Mouse (Mus musculus): ENCODE results near the gene Rev3l.
"Not testable (repeated sequence)": the region's sequence is repeated elsewhere in the genome, so short reads cannot be mapped to it uniquely, and the experiment has no call there.

Rev3l gene

GRCm38 (mm10) chr10:39773940-39774726 lies 42.2 kb downstream of the Rev3l start:
- in situ Hi-C loops (cut with MboI; ENCODE audit: low pct_unique_long_range_greater_than_20kb in 1 of 2, low sequenced_read_pairs in 2 of 2, unreplicated experiment in 1 of 2) = no loop called here

GRCm38 (mm10) chr10:39776927-39777326 lies 45.0 kb downstream of the Rev3l start:
- in situ Hi-C loops (cut with MboI; ENCODE audit: low pct_unique_long_range_greater_than_20kb in 1 of 2, low sequenced_read_pairs in 2 of 2, unreplicated experiment in 1 of 2) = no loop called here

GRCm38 (mm10) chr10:39778305-39778704 lies 46.4 kb downstream of the Rev3l start:
- in situ Hi-C loops (cut with MboI; ENCODE audit: low pct_unique_long_range_greater_than_20kb in 1 of 2, low sequenced_read_pairs in 2 of 2, unreplicated experiment in 1 of 2) = no loop called here

GRCm38 (mm10) chr10:39785241-39785640 lies 53.3 kb downstream of the Rev3l start:
- in situ Hi-C loops (cut with MboI; ENCODE audit: low pct_unique_long_range_greater_than_20kb in 1 of 2, low sequenced_read_pairs in 2 of 2, unreplicated experiment in 1 of 2) = no loop called here

GRCm38 (mm10) chr10:39793295-39793694 lies 61.4 kb downstream of the Rev3l start:
- in situ Hi-C loops (cut with MboI; ENCODE audit: low pct_unique_long_range_greater_than_20kb in 1 of 2, low sequenced_read_pairs in 2 of 2, unreplicated experiment in 1 of 2) = no loop called here

- in situ Hi-C loops (cut with MboI; ENCODE audit: low pct_unique_long_range_greater_than_20kb in 1 of 2, low sequenced_read_pairs in 2 of 2, unreplicated experiment in 1 of 2) = no loop called here
These were observed 79.6 kb downstream of the Rev3l start for GRCm38 (mm10) chr10:39811507-39811906.

DNA sequence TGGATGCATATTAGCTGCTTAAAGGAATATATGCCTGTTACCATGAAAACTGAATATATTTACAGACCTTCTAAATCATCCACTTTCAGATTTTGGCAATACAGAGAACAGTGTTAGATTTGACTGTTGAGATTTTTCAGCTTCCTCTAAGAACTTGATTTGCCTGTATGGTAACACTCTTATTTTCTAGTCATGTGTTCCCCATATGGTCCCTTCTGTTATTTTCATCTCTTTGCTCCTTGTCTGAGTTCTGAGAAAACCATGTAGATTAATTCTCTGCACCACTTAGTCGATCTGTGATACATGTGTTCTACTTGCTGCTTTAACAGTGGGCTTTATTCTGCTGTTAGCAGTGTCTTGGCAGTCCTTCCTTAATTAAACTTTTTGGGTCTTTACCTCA lies 110.7 kb downstream of the Rev3l start:
- in situ Hi-C loops (cut with MboI; ENCODE audit: low pct_unique_long_range_greater_than_20kb in 1 of 2, low sequenced_read_pairs in 2 of 2, unreplicated experiment in 1 of 2) = loop anchor here in 1 of 2 experiments (5.0 kb wide), 1 partner anchor 95 kb away; no protein-coding TSS in a partner anchor

- in situ Hi-C loops (cut with MboI; ENCODE audit: low pct_unique_long_range_greater_than_20kb in 1 of 2, low sequenced_read_pairs in 2 of 2, unreplicated experiment in 1 of 2) = no loop called here
These were observed 133.6 kb downstream of the Rev3l start for GRCm38 (mm10) chr10:39865509-39865908.

DNA sequence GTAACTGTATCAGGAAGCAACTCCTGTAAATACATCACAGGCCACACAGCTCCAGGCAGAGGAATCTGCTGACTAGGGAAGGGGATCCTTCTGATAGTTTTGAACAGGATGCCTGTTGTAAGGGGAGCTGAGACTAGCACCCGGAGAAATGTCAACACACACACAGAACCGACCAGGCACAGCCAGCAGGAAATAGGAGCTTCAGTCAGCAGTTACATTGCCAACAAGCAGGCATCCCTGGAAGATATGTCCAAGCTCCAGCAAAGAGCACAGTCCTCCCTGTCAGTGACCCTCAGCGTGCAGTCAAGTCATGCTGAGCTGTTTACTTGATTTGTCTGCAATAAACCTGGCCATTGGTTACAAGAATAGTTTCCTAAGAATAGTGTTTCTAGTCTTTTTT lies 156.7 kb downstream of the Rev3l start:
- in situ Hi-C loops (cut with MboI; ENCODE audit: low pct_unique_long_range_greater_than_20kb in 1 of 2, low sequenced_read_pairs in 2 of 2, unreplicated experiment in 1 of 2) = no loop called here

DNA sequence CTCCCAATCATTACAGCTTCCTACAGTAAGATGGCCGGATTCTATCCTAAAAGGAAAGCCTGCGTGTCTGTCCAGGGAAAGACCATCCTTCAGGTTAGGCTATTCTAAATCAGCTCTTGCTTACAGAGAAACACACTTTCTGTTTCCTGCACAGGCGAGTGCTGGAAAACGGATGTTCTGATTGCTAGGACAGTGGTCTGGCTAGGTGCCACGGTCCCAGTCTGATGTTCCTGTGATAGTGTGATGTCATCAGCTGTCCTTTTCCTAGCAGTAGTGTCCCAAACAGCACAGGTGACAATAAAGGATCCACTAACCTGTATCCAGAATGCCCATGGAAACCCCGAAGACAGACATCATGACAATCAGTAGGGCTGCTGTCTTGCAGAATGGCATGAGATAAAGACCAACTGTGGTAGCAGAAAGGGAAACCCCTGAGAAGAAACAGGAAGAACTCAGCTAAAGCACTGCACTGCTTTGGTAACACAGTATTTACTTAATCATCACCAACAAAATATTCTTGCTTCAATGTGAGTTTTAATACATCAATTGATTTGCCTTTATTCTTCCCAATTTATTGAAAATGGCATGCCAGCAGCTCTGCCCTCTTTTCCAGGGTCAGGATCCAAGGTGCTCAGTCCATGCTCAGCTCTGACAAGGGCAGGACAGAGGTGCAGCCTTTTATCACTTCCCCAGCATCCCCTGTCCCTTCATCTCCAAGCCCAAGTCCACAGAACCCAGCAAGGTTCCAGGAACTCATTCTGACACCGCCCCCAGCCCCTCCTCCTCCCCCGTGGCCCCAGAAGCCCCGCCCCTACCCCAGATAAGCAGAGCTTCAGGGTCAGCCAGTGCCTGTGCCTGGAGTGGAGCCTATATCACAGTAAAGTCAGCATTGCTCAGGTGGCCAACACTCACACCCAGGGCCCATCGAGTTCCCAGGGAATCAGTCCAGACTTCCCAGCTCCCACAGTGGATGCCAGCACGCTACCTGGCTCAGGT lies 162.1 kb downstream of the Rev3l start:
- in situ Hi-C loops (cut with MboI; ENCODE audit: low pct_unique_long_range_greater_than_20kb in 1 of 2, low sequenced_read_pairs in 2 of 2, unreplicated experiment in 1 of 2) = no loop called here

DNA sequence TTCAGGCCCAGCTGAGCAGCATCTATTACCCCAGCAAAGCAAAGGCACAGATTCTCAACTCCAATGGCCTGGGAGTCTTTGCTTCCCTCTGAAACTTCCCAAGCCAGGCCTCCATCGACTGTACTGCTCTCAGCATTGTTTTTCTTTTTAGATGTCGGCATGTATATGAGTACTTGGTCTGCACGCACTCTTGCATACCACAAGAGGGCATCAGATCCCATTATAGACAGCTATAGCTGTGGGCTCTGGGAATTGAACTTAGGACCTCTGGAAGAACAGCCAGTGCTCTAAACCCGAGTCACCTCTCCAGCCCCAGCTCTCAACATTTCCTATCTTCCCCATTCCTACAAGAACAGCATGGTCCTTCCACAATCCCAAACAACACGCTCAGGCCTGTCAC lies 164.6 kb downstream of the Rev3l start:
- in situ Hi-C loops (cut with MboI; ENCODE audit: low pct_unique_long_range_greater_than_20kb in 1 of 2, low sequenced_read_pairs in 2 of 2, unreplicated experiment in 1 of 2) = loop anchor here in 1 of 2 experiments (5.0 kb wide), 1 partner anchor 61 kb away; no protein-coding TSS in a partner anchor

DNA sequence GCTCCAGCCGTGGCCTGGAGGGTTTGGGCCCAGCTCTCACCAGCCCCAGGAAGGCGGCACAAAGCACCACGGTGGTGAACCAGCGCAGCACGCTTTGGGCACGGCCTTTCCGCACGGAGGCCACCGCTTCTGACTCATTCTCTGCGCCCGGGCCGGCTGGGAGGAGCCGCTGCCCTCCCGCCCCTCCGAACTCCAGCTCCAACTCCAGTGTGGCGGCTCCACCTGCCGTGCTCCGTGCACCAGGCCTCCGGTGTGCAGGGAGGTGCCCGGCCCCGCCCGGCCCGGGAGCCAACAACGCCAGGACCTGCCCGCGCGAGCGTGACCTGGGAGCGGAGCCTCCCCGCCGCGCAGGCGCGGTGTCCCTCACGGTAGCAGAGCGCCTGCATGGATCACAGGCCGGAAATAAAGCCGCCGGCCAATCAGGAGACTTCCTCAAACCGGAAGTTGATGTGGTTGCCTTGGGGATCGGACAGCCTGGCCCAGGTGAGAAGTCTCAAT lies 167.0 kb downstream of the Rev3l start, which contains the start of gene Mfsd4b4:
TSS of gene Mfsd4b4 (minus strand) at position 365 of the 498 bp plus-strand sequence.
- in situ Hi-C loops (cut with MboI; ENCODE audit: low pct_unique_long_range_greater_than_20kb in 1 of 2, low sequenced_read_pairs in 2 of 2, unreplicated experiment in 1 of 2) = loop anchor here in 1 of 2 experiments (5.0 kb wide), 1 partner anchor 58 kb away; no protein-coding TSS in a partner anchor

- in situ Hi-C loops (cut with MboI; ENCODE audit: low pct_unique_long_range_greater_than_20kb in 1 of 2, low sequenced_read_pairs in 2 of 2, unreplicated experiment in 1 of 2) = no loop called here
These were observed 172.3 kb downstream of the Rev3l start for GRCm38 (mm10) chr10:39904191-39904590.

GRCm38 (mm10) chr10:39906799-39907658 lies 175.1 kb downstream of the Rev3l start:
- in situ Hi-C loops (cut with MboI; ENCODE audit: low pct_unique_long_range_greater_than_20kb in 1 of 2, low sequenced_read_pairs in 2 of 2, unreplicated experiment in 1 of 2) = no loop called here

DNA sequence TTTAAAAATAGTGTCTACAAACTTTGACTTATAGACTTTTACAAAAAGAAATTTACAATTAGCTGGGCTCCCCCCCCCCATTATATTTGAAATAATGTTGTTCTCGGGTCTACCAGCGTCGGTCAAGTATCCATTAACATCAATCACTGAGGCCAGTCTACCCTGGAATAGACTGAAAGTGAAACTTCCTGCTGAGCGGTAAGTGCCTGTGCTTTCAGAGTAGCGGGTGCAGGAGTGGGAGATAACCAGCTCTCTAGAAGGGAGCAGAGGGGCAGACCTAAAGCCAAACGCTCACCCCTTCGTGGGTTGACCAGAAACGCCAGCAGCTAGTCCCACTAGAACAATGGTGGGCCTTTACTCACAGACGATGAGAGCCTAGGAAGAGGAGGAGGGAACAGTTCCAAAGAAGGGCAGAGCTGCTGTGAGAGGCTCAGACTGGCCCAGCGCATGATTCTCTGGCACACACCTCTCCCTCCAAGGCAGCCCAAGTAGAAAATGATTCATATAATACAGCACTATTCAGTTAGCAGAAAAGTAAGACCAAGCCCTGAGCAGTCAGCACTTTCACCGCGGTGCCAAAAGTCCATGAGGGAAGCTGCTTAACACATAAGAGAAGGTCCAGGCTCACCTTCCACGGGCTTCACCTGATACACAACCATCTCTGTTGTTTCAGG lies 177.0 kb downstream of the Rev3l start:
- in situ Hi-C loops (cut with MboI; ENCODE audit: low pct_unique_long_range_greater_than_20kb in 1 of 2, low sequenced_read_pairs in 2 of 2, unreplicated experiment in 1 of 2) = no loop called here

GRCm38 (mm10) chr10:39912616-39913015 lies 180.7 kb downstream of the Rev3l start:
- in situ Hi-C loops (cut with MboI; ENCODE audit: low pct_unique_long_range_greater_than_20kb in 1 of 2, low sequenced_read_pairs in 2 of 2, unreplicated experiment in 1 of 2) = no loop called here

GRCm38 (mm10) chr10:39924556-39924955 lies 192.6 kb downstream of the Rev3l start:
- in situ Hi-C loops (cut with MboI; ENCODE audit: low pct_unique_long_range_greater_than_20kb in 1 of 2, low sequenced_read_pairs in 2 of 2, unreplicated experiment in 1 of 2) = not testable (repeated sequence)

Measured in mouse embryonic stem cell (cell line).